Mouse (Mus musculus): Measurements from ENCODE around the gene Fat2. TPM values are rescaled to one million over a fixed set of nuclear protein-coding genes. Genes with fewer than 3 reads are reported as not detected.

Fat2 gene
- polyA plus RNA-seq, 1 experiment from 2014 or later = 0.12 TPM

DNA sequence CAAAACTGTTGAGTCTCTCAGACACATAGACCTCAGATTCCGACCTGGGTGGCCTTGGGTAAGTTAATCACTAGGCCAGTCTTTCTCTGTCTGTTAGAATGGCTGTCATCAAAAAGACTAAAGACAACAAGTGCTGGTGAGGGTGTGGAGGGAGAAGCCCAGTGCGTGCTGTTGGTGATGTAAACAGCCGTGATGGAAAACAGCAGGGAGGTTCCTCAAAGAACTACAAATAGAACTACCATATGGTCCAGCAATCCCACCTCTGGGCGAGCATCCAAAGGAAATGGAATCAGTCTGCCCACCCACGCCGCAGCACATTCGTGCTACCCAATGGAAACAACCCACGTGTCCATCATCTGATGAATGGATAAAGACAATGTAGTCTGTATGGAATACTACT, 12.5 kb downstream of the Fat2 start:
- Histone ChIP-seq H3K4me3 (ENCODE audit: low read length) (no peak overlapping the region), H3K9me3 (replicated peaks; ENCODE audit: control insufficient read depth, low read length) (no peaks in the 10 kb centered on the region), H3K9ac (ENCODE audit: low read length) (no peak overlapping the region), H3K27ac (ENCODE audit: low read length) (no peak overlapping the region), H3K4me2 (ENCODE audit: low read depth, low read length) (no peak overlapping the region), H3K27me3 (ENCODE audit: control insufficient read depth, insufficient read depth, low read length) (0 out of 2 replicates have a peak, but pooled peaks cover 3% of the 10 kb centered on the region), H3K36me3 (ENCODE audit: control insufficient read depth, insufficient read depth) (no peaks in the 10 kb centered on the region), H3K4me1 (ENCODE audit: control insufficient read depth, insufficient read depth, low read length) (0 out of 2 replicates have a peak, but pooled peaks cover 2% of the 10 kb centered on the region)
- WGBS = 52% methylated on average over 8 of the region's 8 CpGs
- ATAC-seq (replicated peaks; ENCODE audit: extremely low read depth, insufficient read depth, low FRiP score) = no peak

DNA sequence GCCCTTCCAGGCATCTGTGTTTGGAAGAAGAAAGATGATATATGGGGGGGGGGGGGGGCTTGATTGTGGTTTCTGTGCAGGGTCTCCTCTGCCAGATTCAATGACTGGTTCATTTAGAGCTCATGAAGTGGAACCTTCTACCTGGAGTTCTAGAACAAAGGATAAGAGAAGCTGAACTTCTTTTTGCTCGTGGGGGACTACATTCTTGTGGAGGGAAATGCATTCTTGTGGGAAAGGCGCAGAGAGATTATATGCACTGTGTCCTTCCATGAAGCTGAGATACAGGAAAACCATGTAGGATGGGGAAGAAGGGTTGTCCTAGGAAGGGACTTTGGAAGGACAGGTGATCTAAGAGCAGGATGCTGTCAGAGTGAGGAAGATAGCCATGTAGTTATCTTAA, 15.4 kb downstream of the Fat2 start:
- Histone ChIP-seq H3K9me3 (replicated peaks; ENCODE audit: control insufficient read depth, low read length) (no peaks in the 10 kb centered on the region), H3K4me3 (ENCODE audit: low read length) (no peak overlapping the region), H3K27ac (ENCODE audit: low read length) (no peak overlapping the region), H3K9ac (ENCODE audit: low read length) (no peak overlapping the region), H3K27me3 (ENCODE audit: control insufficient read depth, insufficient read depth, low read length) (no peaks in the 10 kb centered on the region), H3K4me2 (ENCODE audit: low read depth, low read length) (no peak overlapping the region), H3K4me1 (ENCODE audit: control insufficient read depth, insufficient read depth, low read length) (no peaks in the 10 kb centered on the region), H3K36me3 (ENCODE audit: control insufficient read depth, insufficient read depth) (no peaks in the 10 kb centered on the region)
- WGBS = 58% methylated on average over 2 of the region's 2 CpGs
- no peak for ATAC-seq (replicated peaks; ENCODE audit: extremely low read depth, insufficient read depth, low FRiP score)

GRCm38 (mm10) chr11:55315966-55316365, 20.4 kb downstream of the Fat2 start:
- Histone ChIP-seq H3K4me1 (ENCODE audit: control insufficient read depth, insufficient read depth, low read length) (no peaks in the 10 kb centered on the region), H3K4me3 (ENCODE audit: low read length) (no peak overlapping the region), H3K27me3 (ENCODE audit: control insufficient read depth, insufficient read depth, low read length) (peaks cover 4% of the 10 kb centered on the region), H3K36me3 (ENCODE audit: control insufficient read depth, insufficient read depth) (no peaks in the 10 kb centered on the region), H3K9ac (ENCODE audit: low read length) (no peak overlapping the region), H3K9me3 (replicated peaks; ENCODE audit: control insufficient read depth, low read length) (no peaks in the 10 kb centered on the region), H3K4me2 (ENCODE audit: low read depth, low read length) (no peak overlapping the region), H3K27ac (ENCODE audit: low read length) (no peak overlapping the region)
- 60% methylated on average over 6 of the region's 6 CpGs for WGBS
- ATAC-seq (replicated peaks; ENCODE audit: extremely low read depth, insufficient read depth, low FRiP score) = no peak

GRCm38 (mm10) chr11:55314704-55315047, 21.7 kb downstream of the Fat2 start:
- Histone ChIP-seq H3K4me1 (ENCODE audit: control insufficient read depth, insufficient read depth, low read length) (no peaks in the 10 kb centered on the region), H3K27me3 (ENCODE audit: control insufficient read depth, insufficient read depth, low read length) (peaks cover 4% of the 10 kb centered on the region), H3K9me3 (replicated peaks; ENCODE audit: control insufficient read depth, low read length) (no peaks in the 10 kb centered on the region), H3K4me2 (ENCODE audit: low read depth, low read length) (no peak overlapping the region), H3K36me3 (ENCODE audit: control insufficient read depth, insufficient read depth) (no peaks in the 10 kb centered on the region), H3K9ac (ENCODE audit: low read length) (no peak overlapping the region), H3K27ac (ENCODE audit: low read length) (no peak overlapping the region), H3K4me3 (ENCODE audit: low read length) (no peak overlapping the region)
- WGBS = 44% methylated on average over 2 of the region's 2 CpGs
- no peak for ATAC-seq (replicated peaks; ENCODE audit: extremely low read depth, insufficient read depth, low FRiP score)

- Histone ChIP-seq H3K27ac (ENCODE audit: low read length) (no peak overlapping the region), H3K27me3 (ENCODE audit: control insufficient read depth, insufficient read depth, low read length) (peaks cover 4% of the 10 kb centered on the region), H3K9me3 (replicated peaks; ENCODE audit: control insufficient read depth, low read length) (no peaks in the 10 kb centered on the region), H3K4me3 (ENCODE audit: low read length) (peak overlapping the region; percentile 7; the same call in 1 of the 2 replicates), H3K36me3 (ENCODE audit: control insufficient read depth, insufficient read depth) (no peaks in the 10 kb centered on the region), H3K9ac (ENCODE audit: low read length) (no peak overlapping the region), H3K4me2 (ENCODE audit: low read depth, low read length) (peak overlapping the region; percentile 14; the same call in 1 of the 2 replicates), H3K4me1 (ENCODE audit: control insufficient read depth, insufficient read depth, low read length) (no peaks in the 10 kb centered on the region)
- 20% methylated on average over 29 of the region's 29 CpGs for WGBS
- ATAC-seq (replicated peaks; ENCODE audit: extremely low read depth, insufficient read depth, low FRiP score) = no peak
These were observed 22.3 kb downstream of the Fat2 start for GRCm38 (mm10) chr11:55313768-55314703.

GRCm38 (mm10) chr11:55302350-55302749, 34.0 kb downstream of the Fat2 start:
- H3K27me3 ChIP-seq (ENCODE audit: control insufficient read depth, insufficient read depth, low read length) = no peaks in the 10 kb centered on the region
- no peak for ATAC-seq (replicated peaks; ENCODE audit: extremely low read depth, insufficient read depth, low FRiP score)
- H3K9ac ChIP-seq (ENCODE audit: low read length) = no peak overlapping the region
- H3K36me3 ChIP-seq (ENCODE audit: control insufficient read depth, insufficient read depth) = no peaks in the 10 kb centered on the region
- H3K27ac ChIP-seq (ENCODE audit: low read length) = no peak overlapping the region
- H3K4me2 ChIP-seq (ENCODE audit: low read depth, low read length) = no peak overlapping the region
- WGBS = 38% methylated on average over 4 of the region's 4 CpGs
- H3K9me3 ChIP-seq (replicated peaks; ENCODE audit: control insufficient read depth, low read length) = no peaks in the 10 kb centered on the region
- no peaks in the 10 kb centered on the region for H3K4me1 ChIP-seq (ENCODE audit: control insufficient read depth, insufficient read depth, low read length)
- H3K4me3 ChIP-seq (ENCODE audit: low read length) = no peak overlapping the region

GRCm38 (mm10) chr11:55293179-55293578, 43.2 kb downstream of the Fat2 start:
- Histone ChIP-seq H3K4me2 (ENCODE audit: low read depth, low read length) (no peak overlapping the region), H3K4me3 (ENCODE audit: low read length) (no peak overlapping the region), H3K27ac (ENCODE audit: low read length) (no peak overlapping the region), H3K4me1 (ENCODE audit: control insufficient read depth, insufficient read depth, low read length) (no peaks in the 10 kb centered on the region), H3K9me3 (replicated peaks; ENCODE audit: control insufficient read depth, low read length) (no peaks in the 10 kb centered on the region), H3K36me3 (ENCODE audit: control insufficient read depth, insufficient read depth) (no peaks in the 10 kb centered on the region), H3K27me3 (ENCODE audit: control insufficient read depth, insufficient read depth, low read length) (no peaks in the 10 kb centered on the region), H3K9ac (ENCODE audit: low read length) (no peak overlapping the region)
- no peak for ATAC-seq (replicated peaks; ENCODE audit: extremely low read depth, insufficient read depth, low FRiP score)
- 86% methylated on average over 5 of the region's 5 CpGs for WGBS

DNA sequence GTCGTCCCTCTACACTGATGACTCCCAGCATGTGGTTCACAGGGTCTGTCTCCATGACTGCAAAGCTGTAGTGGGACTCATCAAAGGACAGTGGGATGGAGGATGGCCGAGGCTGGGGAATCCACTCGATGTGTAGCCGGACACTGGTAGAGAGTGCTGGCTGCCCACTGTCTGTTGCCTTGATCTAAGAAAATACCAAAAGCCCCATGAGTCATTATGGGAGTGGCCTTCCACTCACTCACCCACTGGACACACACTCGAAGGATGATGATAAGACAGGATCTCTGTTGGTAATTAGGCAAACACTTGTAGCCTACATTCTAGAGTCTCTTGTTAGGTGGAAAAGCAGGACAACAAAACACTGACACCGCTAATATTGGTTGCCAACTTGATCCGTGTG, 44.5 kb downstream of the Fat2 start:
- Histone ChIP-seq H3K4me2 (ENCODE audit: low read depth, low read length) (no peak overlapping the region), H3K9me3 (replicated peaks; ENCODE audit: control insufficient read depth, low read length) (no peaks in the 10 kb centered on the region), H3K27ac (ENCODE audit: low read length) (no peak overlapping the region), H3K27me3 (ENCODE audit: control insufficient read depth, insufficient read depth, low read length) (no peaks in the 10 kb centered on the region), H3K36me3 (ENCODE audit: control insufficient read depth, insufficient read depth) (no peaks in the 10 kb centered on the region), H3K4me1 (ENCODE audit: control insufficient read depth, insufficient read depth, low read length) (no peaks in the 10 kb centered on the region), H3K9ac (ENCODE audit: low read length) (no peak overlapping the region), H3K4me3 (ENCODE audit: low read length) (no peak overlapping the region)
- 82% methylated on average over 7 of the region's 7 CpGs for WGBS
- no peak for ATAC-seq (replicated peaks; ENCODE audit: extremely low read depth, insufficient read depth, low FRiP score)

- no peak for ATAC-seq (replicated peaks; ENCODE audit: extremely low read depth, insufficient read depth, low FRiP score)
- Histone ChIP-seq H3K4me1 (ENCODE audit: control insufficient read depth, insufficient read depth, low read length) (no peaks in the 10 kb centered on the region), H3K36me3 (ENCODE audit: control insufficient read depth, insufficient read depth) (no peaks in the 10 kb centered on the region), H3K9ac (ENCODE audit: low read length) (no peak overlapping the region), H3K4me2 (ENCODE audit: low read depth, low read length) (no peak overlapping the region), H3K27ac (ENCODE audit: low read length) (no peak overlapping the region), H3K4me3 (ENCODE audit: low read length) (no peak overlapping the region), H3K9me3 (replicated peaks; ENCODE audit: control insufficient read depth, low read length) (no peaks in the 10 kb centered on the region), H3K27me3 (ENCODE audit: control insufficient read depth, insufficient read depth, low read length) (no peaks in the 10 kb centered on the region)
- 61% methylated on average over 5 of the region's 5 CpGs for WGBS
These were observed 46.4 kb downstream of the Fat2 start for GRCm38 (mm10) chr11:55289851-55290391.
